Mouse (Mus musculus) heart, embryonic 12.5 days (tissue): ENCODE data around the gene Ccin. TPM values are rescaled to one million over a fixed set of nuclear protein-coding genes. Genes with fewer than 3 reads are reported as not detected.
A peak's percentile ranks its signal among the peaks of the same experiment; 100 is the strongest.

Source experiments
- ATAC-seq: fragments of 200-750 bp; cut with Nextera tagmentation; 2 replicates; pipeline ENCODE4 v1.8.0; 2017; ENCODE audit warnings: moderate TSS enrichment, moderate library complexity; ENCODE audit not compliant: insufficient number of reproducible peaks, low FRiP score
- H3K27ac ChIP-seq: fragments of 300-500 bp; sonication (generic); 2 replicates; pipeline ENCODE4 v1.5.1; 2016; ENCODE audit warnings: mild to moderate bottlenecking, moderate library complexity; ENCODE audit not compliant: poor library complexity, severe bottlenecking
- H3K27me3 ChIP-seq: fragments of 300-500 bp; sonication (generic); replicated peaks from 2 replicates; pipeline ENCODE4 v1.6.1; 2016; ENCODE audit warnings: mild to moderate bottlenecking, moderate library complexity
- H3K36me3 ChIP-seq: fragments of 300-500 bp; sonication (generic); 2 replicates; pipeline ENCODE4 v1.6.1; 2016; ENCODE audit warnings: mild to moderate bottlenecking, moderate library complexity
- H3K4me1 ChIP-seq: fragments of 300-500 bp; sonication (generic); replicated peaks from 2 replicates; pipeline ENCODE4 v1.6.1; 2016; ENCODE audit warnings: mild to moderate bottlenecking
- H3K4me2 ChIP-seq: fragments of 300-500 bp; sonication (generic); 2 replicates; pipeline ENCODE4 v1.6.1; 2016; ENCODE audit warnings: mild to moderate bottlenecking, moderate library complexity
- H3K4me3 ChIP-seq: fragments of 300-500 bp; sonication (generic); 2 replicates; pipeline ENCODE4 v1.5.1; 2016; ENCODE audit warnings: mild to moderate bottlenecking
- H3K9ac ChIP-seq: fragments of 300-500 bp; sonication (generic); 2 replicates; pipeline ENCODE4 v1.6.1; 2016; ENCODE audit warnings: mild to moderate bottlenecking, moderate library complexity
- H3K9me3 ChIP-seq: fragments of 300-500 bp; sonication (generic); replicated peaks from 2 replicates; pipeline ENCODE4 v1.6.1; 2016; ENCODE audit warnings: mild to moderate bottlenecking, moderate library complexity
- WGBS: fragments of 180-500 bp; shearing (Covaris S2); methylation state at CpG from one replicate; pipeline ENCODE4 v1.1.7; 2016; 5-methylcytosine and 5-hydroxymethylcytosine counted together
- polyA plus RNA-seq: library from polyadenylated mRNA; unstranded; fragments of >200 nt; fragmentation: Nextera tagmentation; extraction: Ambion mirVana; gene quantifications from 2 replicates; pipeline ENCODE4 v1.2.1, GENCODE M21; 2016

Ccin gene
- polyA plus RNA-seq, 1 experiment from 2014 or later, result 0.09 TPM

GRCm38 (mm10) chr4:43974914-43975616 lies 8.2 kb upstream of the Ccin start:
- H3K4me2 ChIP-seq, result no peak overlapping the region
- H3K4me1 ChIP-seq, result peaks cover 42% of the 10 kb centered on the region
- H3K9me3 ChIP-seq, result no peaks in the 10 kb centered on the region
- peaks cover 27% of the 10 kb centered on the region for H3K36me3 ChIP-seq
- ATAC-seq, result no peak
- H3K4me3 ChIP-seq, result no peak overlapping the region
- no peaks in the 10 kb centered on the region for H3K27me3 ChIP-seq
- 81% methylated on average over 10 of the region's 10 CpGs for WGBS
- H3K9ac ChIP-seq, result no peak overlapping the region
- no peak overlapping the region for H3K27ac ChIP-seq

GRCm38 (mm10) chr4:43976223-43976740 lies 7.0 kb upstream of the Ccin start:
- no peak for ATAC-seq
- Histone ChIP-seq H3K4me1 (peaks cover 36% of the 10 kb centered on the region), H3K9ac (no peak overlapping the region), H3K4me2 (no peak overlapping the region), H3K4me3 (no peak overlapping the region), H3K9me3 (no peaks in the 10 kb centered on the region), H3K36me3 (peaks cover 17% of the 10 kb centered on the region), H3K27ac (no peak overlapping the region), H3K27me3 (no peaks in the 10 kb centered on the region)
- WGBS, result 85% methylated on average over 6 of the region's 6 CpGs

- ATAC-seq, result no peak
- H3K9me3 ChIP-seq, result no peaks in the 10 kb centered on the region
- H3K27me3 ChIP-seq, result peaks cover 5% of the 10 kb centered on the region; the same call in 1 of the 2 replicates
- H3K4me1 ChIP-seq, result peaks cover 20% of the 10 kb centered on the region
- no peak overlapping the region for H3K4me2 ChIP-seq
- 38% methylated on average over 17 of the region's 17 CpGs for WGBS
- H3K9ac ChIP-seq, result no peak overlapping the region
- H3K4me3 ChIP-seq, result no peak overlapping the region
- peaks cover 15% of the 10 kb centered on the region for H3K36me3 ChIP-seq
- peak overlapping the region; percentile 34; the same call in 1 of the 2 replicates for H3K27ac ChIP-seq
These were observed 4.5 kb upstream of the Ccin start for GRCm38 (mm10) chr4:43978521-43979443.

- Histone ChIP-seq H3K27ac (no peak overlapping the region), H3K9ac (no peak overlapping the region), H3K9me3 (no peaks in the 10 kb centered on the region), H3K27me3 (peaks cover 5% of the 10 kb centered on the region; the same call in 1 of the 2 replicates), H3K4me1 (peaks cover 20% of the 10 kb centered on the region), H3K36me3 (peaks cover 14% of the 10 kb centered on the region), H3K4me2 (no peak overlapping the region), H3K4me3 (no peak overlapping the region)
- WGBS, result 81% methylated on average over 3 of the region's 3 CpGs
- no peak for ATAC-seq
These were observed 3.5 kb upstream of the Ccin start for GRCm38 (mm10) chr4:43979746-43980145.

GRCm38 (mm10) chr4:43980236-43980635 lies 3.0 kb upstream of the Ccin start:
- Histone ChIP-seq H3K4me1 (peaks cover 20% of the 10 kb centered on the region), H3K27ac (no peak overlapping the region), H3K4me3 (no peak overlapping the region), H3K36me3 (peaks cover 14% of the 10 kb centered on the region), H3K4me2 (no peak overlapping the region), H3K9me3 (no peaks in the 10 kb centered on the region), H3K27me3 (peaks cover 5% of the 10 kb centered on the region; the same call in 1 of the 2 replicates), H3K9ac (no peak overlapping the region)
- 81% methylated on average over 4 of the region's 4 CpGs for WGBS
- no peak for ATAC-seq

GRCm38 (mm10) chr4:43980846-43981245 lies 2.4 kb upstream of the Ccin start:
- Histone ChIP-seq H3K4me2 (no peak overlapping the region), H3K36me3 (peaks cover 13% of the 10 kb centered on the region), H3K27me3 (peaks cover 5% of the 10 kb centered on the region; the same call in 1 of the 2 replicates), H3K27ac (no peak overlapping the region), H3K4me3 (no peak overlapping the region), H3K9ac (no peak overlapping the region), H3K9me3 (no peaks in the 10 kb centered on the region), H3K4me1 (peaks cover 20% of the 10 kb centered on the region)
- no peak for ATAC-seq
- 94% methylated on average over 6 of the region's 6 CpGs for WGBS

GRCm38 (mm10) chr4:43981251-43981650 lies 2.0 kb upstream of the Ccin start:
- no peak overlapping the region for H3K27ac ChIP-seq
- H3K9me3 ChIP-seq, result no peaks in the 10 kb centered on the region
- H3K27me3 ChIP-seq, result peaks cover 5% of the 10 kb centered on the region; the same call in 1 of the 2 replicates
- no peak overlapping the region for H3K4me3 ChIP-seq
- ATAC-seq, result no peak
- no peak overlapping the region for H3K9ac ChIP-seq
- peaks cover 9% of the 10 kb centered on the region for H3K36me3 ChIP-seq
- H3K4me1 ChIP-seq, result peaks cover 20% of the 10 kb centered on the region
- H3K4me2 ChIP-seq, result no peak overlapping the region
- 68% methylated on average over 7 of the region's 7 CpGs for WGBS

- H3K27ac ChIP-seq, result no peak overlapping the region
- H3K9me3 ChIP-seq, result no peaks in the 10 kb centered on the region
- peak overlapping the region; percentile 44 for H3K4me3 ChIP-seq
- H3K9ac ChIP-seq, result peak overlapping the region; percentile 72
- H3K27me3 ChIP-seq, result peaks cover 5% of the 10 kb centered on the region; the same call in 1 of the 2 replicates
- peak; percentile 90 for ATAC-seq
- H3K36me3 ChIP-seq, result peaks cover 5% of the 10 kb centered on the region
- H3K4me2 ChIP-seq, result peak overlapping the region; percentile 75
- whole genome bisulfite sequencing, result 2% methylated on average over 24 of the region's 24 CpGs
- H3K4me1 ChIP-seq, result peaks cover 20% of the 10 kb centered on the region
These were observed 1.1 kb upstream of the Ccin start for GRCm38 (mm10) chr4:43982053-43982732.

- ATAC-seq, result no peak
- Histone ChIP-seq H3K36me3 (peaks cover 3% of the 10 kb centered on the region; the same call in 1 of the 2 replicates), H3K9me3 (no peaks in the 10 kb centered on the region), H3K27me3 (peaks cover 5% of the 10 kb centered on the region; the same call in 1 of the 2 replicates), H3K4me1 (peaks cover 9% of the 10 kb centered on the region), H3K4me2 (no peak overlapping the region), H3K9ac (no peak overlapping the region), H3K27ac (no peak overlapping the region), H3K4me3 (no peak overlapping the region)
- WGBS, result 85% methylated on average over 22 of the region's 22 CpGs
These were observed 473 bp downstream of the Ccin start for GRCm38 (mm10) chr4:43983756-43984155.

- Histone ChIP-seq H3K4me1 (peaks cover 3% of the 10 kb centered on the region; the same call in 1 of the 2 replicates), H3K4me2 (no peak overlapping the region), H3K27ac (no peak overlapping the region), H3K4me3 (no peak overlapping the region), H3K27me3 (peaks cover 5% of the 10 kb centered on the region; the same call in 1 of the 2 replicates), H3K9ac (no peak overlapping the region), H3K36me3 (peaks cover 3% of the 10 kb centered on the region; the same call in 1 of the 2 replicates), H3K9me3 (no peaks in the 10 kb centered on the region)
- 83% methylated on average over 19 of the region's 19 CpGs for WGBS
- no peak for ATAC-seq
These were observed 1.0 kb downstream of the Ccin start for GRCm38 (mm10) chr4:43984326-43984725.
